Mouse (Mus musculus) stomach, embryonic 15.5 days (tissue): ENCODE data around the gene Kcnk15. TPM values are rescaled to one million over a fixed set of nuclear protein-coding genes. Genes with fewer than 3 reads are reported as not detected.

Experiments used
- ATAC-seq: fragments of 200-750 bp; cut with Nextera tagmentation; 2 replicates; pipeline ENCODE4 v1.8.0; 2017; ENCODE audit warnings: low read depth, moderate number of reproducible peaks, moderate TSS enrichment; ENCODE audit not compliant: insufficient read depth, low FRiP score
- H3K27ac ChIP-seq: fragments of 300-500 bp; sonication (generic); 2 replicates; pipeline ENCODE4 v1.5.1; 2015; ENCODE audit warnings: mild to moderate bottlenecking, inconsistent platforms
- H3K27me3 ChIP-seq: fragments of 300-500 bp; sonication (generic); replicated peaks from 2 replicates; pipeline ENCODE4 v1.6.1; 2015; ENCODE audit warnings: inconsistent platforms
- H3K36me3 ChIP-seq: fragments of 300-500 bp; sonication (generic); 2 replicates; pipeline ENCODE4 v1.6.1; 2015; ENCODE audit warnings: inconsistent platforms
- H3K4me1 ChIP-seq: fragments of 300-500 bp; sonication (generic); 2 replicates; pipeline ENCODE4 v1.6.1; 2015; ENCODE audit warnings: inconsistent platforms
- H3K4me2 ChIP-seq: fragments of 300-500 bp; sonication (generic); 2 replicates; pipeline ENCODE4 v1.6.1; 2015; ENCODE audit warnings: mild to moderate bottlenecking, inconsistent platforms
- H3K4me3 ChIP-seq: fragments of 300-500 bp; sonication (generic); replicated peaks from 2 replicates; pipeline ENCODE4 v1.5.1; 2015; ENCODE audit warnings: inconsistent platforms
- H3K9ac ChIP-seq: fragments of 300-500 bp; sonication (generic); 2 replicates; pipeline ENCODE4 v1.6.1; 2015; ENCODE audit warnings: inconsistent platforms
- H3K9me3 ChIP-seq: fragments of 300-500 bp; sonication (generic); 2 replicates; pipeline ENCODE4 v1.6.1; 2016; ENCODE audit warnings: inconsistent platforms
- WGBS: fragments of 180-500 bp; shearing (Covaris S2); methylation state at CpG from one replicate; pipeline ENCODE4 v1.1.7; 2015; 5-methylcytosine and 5-hydroxymethylcytosine counted together
- polyA plus RNA-seq: library from polyadenylated mRNA; unstranded; fragments of >200 nt; fragmentation: Nextera tagmentation; extraction: Ambion mirVana; gene quantifications from 2 replicates; pipeline ENCODE4 v1.2.1, GENCODE M21; 2015

The Kcnk15 gene
- polyA plus RNA-seq, 1 experiment from 2014 or later: not detected

DNA sequence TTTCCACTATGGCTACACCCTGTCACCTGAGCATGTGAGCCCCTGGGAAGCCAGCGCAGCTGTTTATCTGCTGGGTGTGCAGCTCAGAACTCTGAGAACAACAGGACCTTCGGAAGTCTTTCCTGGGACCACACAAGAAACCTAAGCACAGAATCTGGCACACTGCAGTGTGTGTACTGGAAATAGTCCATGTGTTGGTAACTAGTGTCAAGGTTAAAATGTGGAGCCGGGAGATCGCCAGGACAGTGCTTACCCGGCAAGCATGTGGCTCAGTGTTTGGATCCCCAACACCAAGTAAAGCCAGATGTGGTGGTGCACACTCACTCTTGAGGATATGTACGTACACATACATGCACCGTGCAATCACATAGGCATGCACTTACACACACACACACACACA, 47.6 kb downstream of the Kcnk15 start:
- ATAC-seq: 0 out of 2 replicates have a peak, but pooled peaks have one; percentile 20
- no peaks in the 10 kb centered on the region for H3K27me3 ChIP-seq
- no peak overlapping the region for H3K4me3 ChIP-seq
- H3K4me1 ChIP-seq: peaks cover 6% of the 10 kb centered on the region
- no peaks in the 10 kb centered on the region for H3K36me3 ChIP-seq
- no peak overlapping the region for H3K4me2 ChIP-seq
- no peak overlapping the region for H3K9ac ChIP-seq
- H3K9me3 ChIP-seq: no peaks in the 10 kb centered on the region
- peak overlapping the region; percentile 11; the same call in 1 of the 2 replicates for H3K27ac ChIP-seq
- 72% methylated on average over 7 of the region's 7 CpGs for WGBS

DNA sequence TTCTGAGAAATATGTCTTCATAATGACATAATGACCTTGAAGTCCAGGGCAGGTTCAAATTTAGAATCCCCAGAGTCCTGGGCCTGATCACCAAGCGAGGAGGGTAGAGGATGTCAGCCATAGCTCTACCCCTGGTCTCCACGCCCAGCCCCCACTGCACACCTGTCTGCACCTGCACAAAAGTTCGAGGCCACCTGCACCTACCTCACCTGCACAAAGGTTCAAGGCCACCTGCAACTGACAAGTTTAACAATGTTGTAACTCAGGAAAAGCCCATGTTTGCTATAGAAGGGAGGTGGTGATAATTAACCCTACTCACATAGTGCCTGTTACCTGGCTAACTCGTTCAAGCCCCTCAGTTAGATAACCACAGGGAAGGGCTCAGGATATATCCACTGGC, 49.0 kb downstream of the Kcnk15 start:
- Histone ChIP-seq H3K4me3 (no peak overlapping the region), H3K9me3 (no peaks in the 10 kb centered on the region), H3K27ac (no peak overlapping the region), H3K36me3 (no peaks in the 10 kb centered on the region), H3K4me2 (no peak overlapping the region), H3K4me1 (peaks cover 6% of the 10 kb centered on the region), H3K9ac (no peak overlapping the region), H3K27me3 (no peaks in the 10 kb centered on the region)
- ATAC-seq: no peak
- 62% methylated on average over 4 of the region's 4 CpGs for WGBS

DNA sequence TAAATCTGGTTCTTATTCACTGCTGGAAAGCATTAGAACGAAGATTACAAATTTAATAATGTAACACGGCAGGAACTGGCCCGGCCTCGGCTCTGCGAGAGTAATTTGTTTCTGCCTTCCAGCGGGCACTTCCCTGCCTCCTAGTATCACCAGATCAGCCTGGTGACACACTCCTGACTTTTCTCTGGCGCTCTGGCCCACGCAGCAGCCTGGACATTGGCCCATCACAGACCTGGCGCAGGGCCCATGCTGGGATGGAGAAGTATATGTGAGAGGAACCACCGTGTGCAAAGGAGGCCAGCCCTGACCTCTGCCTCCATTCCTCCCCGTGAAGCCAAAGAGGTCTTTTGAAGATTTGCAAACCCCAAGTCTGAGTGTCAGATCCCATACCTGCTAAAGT, 50.0 kb downstream of the Kcnk15 start:
- no peak overlapping the region for H3K4me3 ChIP-seq
- H3K36me3 ChIP-seq: no peaks in the 10 kb centered on the region
- no peak for ATAC-seq
- no peaks in the 10 kb centered on the region for H3K9me3 ChIP-seq
- peaks cover 6% of the 10 kb centered on the region for H3K4me1 ChIP-seq
- H3K27me3 ChIP-seq: no peaks in the 10 kb centered on the region
- H3K27ac ChIP-seq: no peak overlapping the region
- WGBS: 49% methylated on average over 11 of the region's 11 CpGs
- H3K4me2 ChIP-seq: no peak overlapping the region
- H3K9ac ChIP-seq: no peak overlapping the region

DNA sequence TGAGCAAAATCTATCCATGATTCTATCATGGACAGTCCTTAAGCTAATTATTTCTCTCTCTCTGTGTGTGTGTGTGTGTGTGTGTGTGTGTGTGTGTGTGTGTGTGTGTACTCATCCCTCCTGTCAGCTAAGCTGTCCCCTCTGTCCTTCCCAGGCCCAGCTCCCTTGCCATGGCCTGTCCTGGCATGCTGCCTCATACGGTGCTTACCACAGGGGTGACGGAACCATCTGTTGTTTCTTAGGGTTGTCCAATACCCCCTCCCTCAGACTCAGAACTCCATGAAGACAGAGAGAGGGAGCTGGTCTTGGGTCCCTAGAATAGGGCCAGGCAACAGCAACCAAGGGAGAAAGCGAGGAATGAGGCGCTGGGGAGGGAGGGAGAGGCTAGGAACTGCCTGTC, 50.9 kb downstream of the Kcnk15 start:
- no peak overlapping the region for H3K4me2 ChIP-seq
- WGBS: 70% methylated on average over 4 of the region's 4 CpGs
- no peak overlapping the region for H3K27ac ChIP-seq
- peaks cover 6% of the 10 kb centered on the region for H3K4me1 ChIP-seq
- no peaks in the 10 kb centered on the region for H3K9me3 ChIP-seq
- H3K27me3 ChIP-seq: no peaks in the 10 kb centered on the region
- H3K9ac ChIP-seq: no peak overlapping the region
- no peak overlapping the region for H3K4me3 ChIP-seq
- H3K36me3 ChIP-seq: no peaks in the 10 kb centered on the region
- ATAC-seq: no peak

DNA sequence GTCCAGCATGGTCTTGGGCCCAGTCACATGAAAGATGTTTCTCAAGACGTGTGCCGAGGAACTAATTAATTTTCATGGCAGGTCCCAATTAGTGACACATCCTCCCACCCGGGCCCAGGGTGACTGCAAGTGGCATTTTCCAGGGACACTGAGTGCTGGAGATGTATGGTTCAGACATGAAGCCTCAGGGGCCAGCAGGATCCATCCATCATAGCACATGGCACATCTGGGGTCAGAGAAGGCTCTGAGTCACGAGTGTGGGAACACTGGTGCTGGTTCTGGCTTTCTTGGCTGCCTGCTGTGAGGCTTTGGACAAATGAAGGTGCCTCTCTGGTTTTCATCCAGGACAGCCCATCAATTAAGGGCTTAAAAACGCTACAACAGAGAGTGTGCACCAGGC, 53.7 kb downstream of the Kcnk15 start:
- Histone ChIP-seq H3K4me1 (no peaks in the 10 kb centered on the region), H3K9ac (no peak overlapping the region), H3K4me3 (no peak overlapping the region), H3K27me3 (no peaks in the 10 kb centered on the region), H3K27ac (no peak overlapping the region), H3K4me2 (no peak overlapping the region), H3K9me3 (no peaks in the 10 kb centered on the region), H3K36me3 (no peaks in the 10 kb centered on the region)
- ATAC-seq: no peak
- WGBS: 51% methylated on average over 5 of the region's 5 CpGs

Other genes starting within 250 kb of the Kcnk15 start
- 46.3 and 49.1 TPM in 2 replicates for gene Serinc3, start 208.5 kb upstream of the Kcnk15 start, polyA plus RNA-seq
- 105 and 117 TPM in 2 replicates for gene Pkig, start 195.3 kb upstream of the Kcnk15 start, polyA plus RNA-seq
- 6.1 and 6.4 TPM in 2 replicates for gene Ada, start 103.4 kb upstream of the Kcnk15 start, polyA plus RNA-seq
- gene Ccn5, start 32.8 kb upstream of the Kcnk15 start, polyA plus RNA-seq: 0.19 TPM in 1 of 2 replicates, not detected in the other
- gene Rims4, start 65.0 kb downstream of the Kcnk15 start, polyA plus RNA-seq: 1.0 and 1.3 TPM in 2 replicates
- gene Ywhab, start 141.3 kb downstream of the Kcnk15 start, polyA plus RNA-seq: 288 and 295 TPM in 2 replicates
- 1.3 and 1.5 TPM in 2 replicates for gene Pabpc1l, start 171.8 kb downstream of the Kcnk15 start, polyA plus RNA-seq
- gene Stk4, start 216.7 kb downstream of the Kcnk15 start, polyA plus RNA-seq: 16.4 and 17.9 TPM in 2 replicates
- 50.4 and 53.4 TPM in 2 replicates for gene Tomm34, start 217.5 kb downstream of the Kcnk15 start, polyA plus RNA-seq